Mouse (Mus musculus) adrenal gland, adult (tissue): Measurements from ENCODE around the gene Trappc10.
A peak's percentile ranks its signal among the peaks of the same experiment; 100 is the strongest.
"Not testable (repeated sequence)": the region's sequence is repeated elsewhere in the genome, so short reads cannot be mapped to it uniquely, and the experiment has no call there.

Source experiments
- DNase-seq, 2 experiments: peaks; one replicate each; pipeline ENCODE4 v3.0.0; 2022 to 2023; ENCODE audit warnings: low spot score in 1 of 2; ENCODE audit not compliant: inconsistent age in 2 of 2

Trappc10 gene

GRCm38 (mm10) chr10:78216376-78217083 lies 27.9 kb downstream of the Trappc10 start:
- DNase-seq, result no peak

- DNase-seq, result no peak
These were observed 30.1 kb downstream of the Trappc10 start for GRCm38 (mm10) chr10:78214371-78214770.

GRCm38 (mm10) chr10:78211311-78211710 lies 33.1 kb downstream of the Trappc10 start:
- DNase-seq, result no peak

GRCm38 (mm10) chr10:78201182-78201581 lies 43.3 kb downstream of the Trappc10 start:
- DNase-seq, result no peak

- DNase-seq, result no peak
These were observed 51.5 kb downstream of the Trappc10 start for GRCm38 (mm10) chr10:78192933-78193332.

- DNase-seq, result not testable (repeated sequence)
These were observed 58.4 kb downstream of the Trappc10 start for GRCm38 (mm10) chr10:78186076-78186475.

- no peak for DNase-seq
These were observed 59.1 kb downstream of the Trappc10 start for GRCm38 (mm10) chr10:78185381-78185725.

GRCm38 (mm10) chr10:78184531-78185380 lies 59.7 kb downstream of the Trappc10 start, which contains the start of gene Pwp2:
TSS of gene Pwp2 (minus strand) at chr10:78185149.
- peak; percentile 90 to 96 for DNase-seq

- DNase-seq, result no peak
These were observed 60.9 kb downstream of the Trappc10 start for GRCm38 (mm10) chr10:78183577-78183976.

GRCm38 (mm10) chr10:78182321-78182720 lies 62.1 kb downstream of the Trappc10 start:
- DNase-seq, result no peak

- no peak for DNase-seq
These were observed 70.0 kb downstream of the Trappc10 start for GRCm38 (mm10) chr10:78174474-78174873.

- DNase-seq, result no peak
These were observed 72.9 kb downstream of the Trappc10 start for GRCm38 (mm10) chr10:78171581-78171980.

- no peak for DNase-seq
These were observed 73.4 kb downstream of the Trappc10 start for GRCm38 (mm10) chr10:78171057-78171456.

GRCm38 (mm10) chr10:78170445-78170844 lies 74.0 kb downstream of the Trappc10 start:
- DNase-seq, result peak in 1 of 2 experiments; percentile 48

- DNase-seq, result peak; percentile 100
These were observed 75.0 kb downstream of the Trappc10 start, which contains the start of gene D10Jhu81e for GRCm38 (mm10) chr10:78169281-78170042. TSS of gene D10Jhu81e (minus strand) at chr10:78169782.

- DNase-seq, result no peak
These were observed 75.6 kb downstream of the Trappc10 start for GRCm38 (mm10) chr10:78168792-78169191.

GRCm38 (mm10) chr10:78167775-78168174 lies 76.7 kb downstream of the Trappc10 start:
- no peak for DNase-seq

- no peak for DNase-seq
These were observed 77.1 kb downstream of the Trappc10 start for GRCm38 (mm10) chr10:78167333-78167732.

- DNase-seq, result no peak
These were observed 79.0 kb downstream of the Trappc10 start for GRCm38 (mm10) chr10:78165256-78166005.

- no peak for DNase-seq
These were observed 79.7 kb downstream of the Trappc10 start for GRCm38 (mm10) chr10:78164786-78165185.

GRCm38 (mm10) chr10:78163923-78164322 lies 80.5 kb downstream of the Trappc10 start:
- peak; percentile 69 to 88 for DNase-seq
